Mouse (Mus musculus): ENCODE results near the gene Poln. TPM values are rescaled to one million over a fixed set of nuclear protein-coding genes. Genes with fewer than 3 reads are reported as not detected.

Poln gene
- total RNA-seq (2022): 10 to 100 TPM in 2 of 4 experiments, 1 to 10 TPM in 2; 8.6 to 13.7 (median 9.6) TPM

- DNase-seq (ENCODE audit: low spot score): peak; percentile 97
Measured at GRCm38 (mm10) chr5:34168950-34169891, at the start of gene Poln, which contains the start of gene Haus3. Poln (minus strand) TSS chr5:34169448. Haus3 (minus strand) TSS chr5:34169527.

DNA sequence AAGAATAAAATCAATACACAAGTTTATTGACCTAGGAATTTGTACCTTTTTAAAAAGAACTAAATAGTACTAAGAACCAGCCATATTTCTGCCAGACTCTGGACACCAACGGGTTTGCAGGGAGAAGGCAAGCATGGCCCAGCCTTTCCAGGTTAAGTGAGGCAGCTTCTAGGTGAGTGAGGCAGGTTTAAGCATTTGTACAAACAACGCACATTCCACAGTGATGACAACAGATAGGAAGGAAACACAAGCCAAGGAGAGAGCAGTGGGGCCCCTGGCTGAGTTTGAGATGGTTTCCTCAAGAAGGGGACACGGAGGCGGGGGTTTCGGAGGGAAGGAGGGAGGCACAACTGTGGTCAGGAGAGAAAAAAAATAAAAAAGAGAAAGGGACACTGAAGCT is 49.4 kb upstream of the Poln start:
- no peak for DNase-seq (ENCODE audit: low spot score)

GRCm38 (mm10) chr5:34217756-34218155 is 48.5 kb upstream of the Poln start:
- no peak for DNase-seq (ENCODE audit: low spot score)

DNA sequence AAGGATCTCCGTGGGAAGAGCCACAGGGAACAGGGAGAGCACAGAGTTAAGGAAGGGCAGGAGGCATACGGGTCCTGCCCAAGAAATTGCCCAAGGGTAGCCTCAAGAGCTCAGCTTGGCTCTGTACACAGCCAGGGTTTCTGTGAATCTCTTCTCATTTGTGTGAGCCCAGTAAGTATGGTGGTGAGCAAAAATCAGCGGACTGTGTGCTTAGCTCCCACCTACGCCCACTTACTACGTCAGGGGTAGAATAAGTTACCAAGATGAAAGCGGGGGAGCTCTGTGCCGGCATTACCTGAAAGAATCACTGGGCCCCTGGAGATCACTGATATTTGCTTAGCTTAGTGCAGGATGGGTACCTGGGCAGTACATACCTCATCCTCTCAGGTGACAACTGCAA is 46.8 kb upstream of the Poln start:
- DNase-seq (ENCODE audit: low spot score): no peak

- no peak for DNase-seq (ENCODE audit: low spot score)
Measured at GRCm38 (mm10) chr5:34213659-34214058, 44.4 kb upstream of the Poln start.

DNA sequence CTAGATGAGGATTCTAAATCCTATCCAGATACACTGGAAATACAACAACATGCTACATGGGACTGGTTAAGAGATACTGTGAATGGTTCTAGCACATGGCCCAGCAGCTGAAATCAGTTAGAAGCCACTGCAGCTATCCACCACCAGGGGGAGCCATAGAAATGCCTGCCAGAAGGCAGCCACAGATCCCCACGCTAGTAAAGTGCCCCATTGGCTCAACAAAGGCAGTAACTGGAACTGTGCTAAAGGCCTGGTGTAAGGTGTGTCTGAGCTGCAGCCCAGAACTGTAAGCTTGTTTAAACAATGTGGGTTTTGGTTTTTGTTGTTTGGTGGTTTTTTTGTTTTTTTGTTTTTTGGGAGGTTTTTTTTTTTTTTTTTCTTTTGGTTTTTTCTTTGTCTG is 41.0 kb upstream of the Poln start:
- peak; percentile 80 for DNase-seq (ENCODE audit: low spot score)

- DNase-seq (ENCODE audit: low spot score): no peak
Measured at GRCm38 (mm10) chr5:34207503-34207902, 38.3 kb upstream of the Poln start.

DNA sequence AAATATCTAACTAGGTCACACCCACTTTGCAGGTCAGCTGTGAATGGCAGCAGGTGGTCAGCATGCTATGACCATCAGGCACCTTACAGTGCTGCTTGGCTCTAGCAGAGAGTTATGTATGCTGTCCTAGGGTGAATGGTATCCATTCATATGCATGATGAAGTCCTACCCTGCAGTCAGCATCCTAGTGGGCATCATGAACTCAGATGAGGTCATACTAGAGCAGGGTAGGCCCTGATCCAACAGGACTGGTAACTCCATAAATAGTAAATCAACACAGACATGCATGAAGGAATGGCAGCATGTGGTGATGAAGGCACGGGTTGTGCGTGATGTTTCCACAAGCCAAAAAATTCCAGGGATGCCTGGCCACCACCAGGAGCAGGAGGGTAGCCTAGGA is 36.5 kb upstream of the Poln start:
- no peak for DNase-seq (ENCODE audit: low spot score)

DNA sequence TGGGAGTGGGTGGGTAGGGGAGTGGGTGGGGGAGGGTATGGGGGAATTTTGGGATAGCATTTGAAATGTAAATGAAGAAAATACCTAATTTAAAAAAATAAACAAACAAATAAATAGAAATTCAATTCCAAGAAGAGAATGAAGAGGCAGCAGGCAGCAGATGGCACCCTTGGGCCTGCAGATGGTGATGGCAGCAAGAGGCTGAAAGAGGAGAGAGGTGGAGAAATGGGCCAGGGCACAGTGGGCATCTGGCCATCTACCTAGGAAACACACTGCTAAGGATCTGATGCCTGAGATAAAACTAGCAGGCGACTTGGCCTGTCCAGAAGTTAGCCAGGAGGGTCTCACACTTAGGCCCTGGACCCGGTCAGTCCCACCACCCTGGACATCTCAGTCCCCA is 35.7 kb upstream of the Poln start:
- DNase-seq (ENCODE audit: low spot score): no peak

GRCm38 (mm10) chr5:34202006-34202405 is 32.8 kb upstream of the Poln start:
- no peak for DNase-seq (ENCODE audit: low spot score)

DNA sequence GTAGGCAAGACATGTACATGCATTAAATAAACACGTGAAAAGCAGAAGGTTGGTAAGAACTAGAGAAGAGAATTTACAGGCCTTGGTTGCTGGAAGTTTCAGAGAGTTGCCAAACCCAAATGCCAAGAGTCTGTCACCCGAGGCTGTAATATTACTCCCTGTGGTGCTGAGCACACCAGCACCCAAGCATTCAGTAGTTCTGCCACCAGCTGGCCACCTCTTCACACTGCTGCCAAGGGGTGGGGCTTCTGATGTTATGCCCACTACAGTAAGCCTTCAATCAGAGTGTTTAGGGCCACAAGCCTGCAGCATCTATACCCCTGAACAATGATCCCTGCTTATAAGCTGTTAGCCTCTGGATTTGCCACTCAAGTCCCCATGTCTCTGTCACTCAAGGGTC is 32.1 kb upstream of the Poln start:
- no peak for DNase-seq (ENCODE audit: low spot score)

DNA sequence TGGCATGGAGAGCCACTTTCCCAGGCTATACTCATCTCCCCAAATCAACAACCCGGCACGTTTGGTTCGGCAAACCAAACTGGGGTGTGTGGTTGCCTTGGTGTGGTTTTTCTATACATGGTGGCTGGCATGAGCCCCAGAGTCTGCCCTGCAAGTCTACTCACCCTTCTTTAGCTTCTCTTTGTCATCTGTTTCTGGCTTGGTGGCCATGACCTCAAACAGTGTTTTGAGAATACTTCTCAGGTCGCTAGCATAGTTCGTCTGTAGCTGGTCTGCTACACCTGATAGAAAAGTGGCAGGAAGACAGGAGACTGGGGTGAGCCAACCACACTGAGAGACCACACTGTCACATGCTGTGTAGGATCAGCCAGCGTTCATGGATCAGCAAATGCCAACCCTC is 29.4 kb upstream of the Poln start:
- DNase-seq (ENCODE audit: low spot score): no peak

GRCm38 (mm10) chr5:34197243-34197642 is 28.0 kb upstream of the Poln start:
- no peak for DNase-seq (ENCODE audit: low spot score)

DNA sequence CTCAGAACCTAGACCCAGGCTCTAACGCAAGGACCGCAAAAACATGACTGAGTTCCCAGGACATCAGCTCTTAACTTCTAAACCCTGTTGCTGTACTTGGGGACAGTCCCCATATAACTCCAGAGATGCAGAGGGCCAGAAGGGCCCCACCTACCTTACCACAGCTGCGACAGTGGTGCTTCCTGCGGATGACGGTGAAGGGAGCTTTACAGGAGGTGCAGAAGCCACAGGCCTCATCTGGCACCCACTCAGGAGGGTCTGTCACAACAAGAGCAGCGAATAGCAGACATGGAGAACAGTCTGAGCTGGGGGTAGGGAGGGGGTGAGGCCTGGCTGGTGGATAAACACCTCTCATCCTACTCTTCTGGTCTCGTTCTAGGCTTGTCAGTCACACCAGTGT is 27.2 kb upstream of the Poln start:
- DNase-seq (ENCODE audit: low spot score): no peak

DNA sequence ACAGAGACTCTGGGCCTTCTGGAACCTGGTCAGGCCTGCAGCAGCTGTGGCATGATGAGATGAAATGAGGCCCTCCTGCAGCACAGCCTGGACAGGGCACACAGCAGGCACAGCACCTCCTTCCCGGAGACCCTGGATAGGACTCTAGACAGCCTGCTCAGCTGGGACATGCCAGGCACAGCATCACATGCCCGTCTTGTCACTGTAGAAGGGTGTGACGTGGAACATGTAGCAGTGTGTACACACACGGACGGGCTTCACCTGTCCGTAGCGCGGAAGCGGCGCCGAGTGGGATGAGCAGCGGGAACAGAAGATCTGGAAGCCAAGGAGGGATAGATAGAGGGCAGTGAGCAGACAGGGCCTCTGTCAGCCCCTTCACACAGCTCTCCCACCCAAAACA is 26.5 kb upstream of the Poln start:
- DNase-seq (ENCODE audit: low spot score): no peak

DNA sequence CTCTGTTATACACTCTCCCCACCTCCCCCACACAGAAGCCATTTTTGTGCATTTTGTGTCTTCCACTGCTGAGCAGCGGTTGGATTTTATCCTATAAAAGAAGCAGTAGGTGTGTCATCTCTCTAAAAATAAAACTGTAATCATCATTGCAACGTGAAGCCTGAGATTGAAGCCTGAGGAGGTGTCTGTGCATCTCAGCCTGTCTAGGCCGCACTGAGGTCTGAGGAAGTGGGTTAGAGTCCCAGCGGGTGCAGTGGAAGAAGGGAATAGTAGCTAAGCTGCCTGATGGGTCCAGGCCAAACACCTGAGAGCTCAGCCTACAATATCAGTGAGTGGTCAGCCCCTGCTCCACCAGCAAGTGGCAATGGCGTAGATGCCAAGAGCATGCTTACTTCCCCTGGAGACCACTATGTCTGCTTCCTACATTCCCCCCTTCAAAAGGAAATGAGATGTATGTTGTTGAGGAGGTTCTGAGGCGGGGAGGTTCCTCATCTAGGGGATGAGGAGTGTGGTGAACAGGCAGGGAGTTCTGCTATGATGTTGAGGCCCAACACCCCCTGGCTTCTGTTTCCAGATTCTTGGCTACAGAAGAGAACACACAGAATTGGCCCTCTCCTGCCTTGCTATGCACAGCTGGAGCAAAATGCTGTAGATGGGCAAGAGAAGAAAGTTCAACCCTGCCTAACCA is 25.9 kb upstream of the Poln start:
- no peak for DNase-seq (ENCODE audit: low spot score)

DNA sequence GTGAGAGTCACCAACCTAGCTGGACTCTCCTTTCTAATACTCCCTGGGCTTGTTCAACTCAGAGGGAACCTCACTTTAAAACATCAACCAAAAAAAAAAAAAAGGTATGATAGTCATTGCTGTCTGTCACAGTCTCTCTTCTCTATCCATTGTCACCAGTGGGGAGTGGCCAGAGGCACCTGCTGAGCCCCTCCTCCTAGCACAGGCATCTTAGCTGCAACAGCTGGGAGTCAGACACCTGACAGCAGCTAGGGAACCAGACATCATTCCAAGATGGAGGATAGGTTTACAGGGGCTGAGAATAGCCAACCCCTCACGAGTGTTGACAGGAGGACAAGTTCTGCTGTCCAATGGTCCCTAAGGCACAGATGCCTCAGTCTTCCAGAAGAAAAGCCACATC is 25.2 kb upstream of the Poln start:
- DNase-seq (ENCODE audit: low spot score): no peak

DNA sequence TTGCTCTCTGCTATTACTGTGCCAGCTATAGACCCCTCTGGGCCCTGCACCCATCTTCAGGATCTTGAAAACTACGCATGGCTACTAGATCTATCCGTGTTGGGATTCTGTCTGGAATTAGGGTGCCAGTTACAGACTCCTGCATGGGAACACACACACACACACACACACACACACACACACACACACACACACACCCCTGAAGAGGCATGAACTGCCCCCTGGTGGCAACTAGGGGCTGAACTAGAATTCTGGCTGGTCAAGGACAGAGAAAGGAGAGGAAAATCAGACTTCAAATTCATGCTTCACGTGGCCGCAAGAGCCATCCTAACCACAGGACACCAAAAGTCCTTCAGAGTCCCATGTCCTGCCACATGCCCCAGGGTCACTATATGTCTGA is 22.6 kb upstream of the Poln start:
- DNase-seq (ENCODE audit: low spot score): no peak

GRCm38 (mm10) chr5:34191021-34191420 is 21.8 kb upstream of the Poln start:
- no peak for DNase-seq (ENCODE audit: low spot score)

- DNase-seq (ENCODE audit: low spot score): no peak
Measured at GRCm38 (mm10) chr5:34189521-34189920, 20.3 kb upstream of the Poln start.

- no peak for DNase-seq (ENCODE audit: low spot score)
Measured at GRCm38 (mm10) chr5:34188856-34189255, 19.6 kb upstream of the Poln start.

GRCm38 (mm10) chr5:34187601-34188316 is 18.5 kb upstream of the Poln start, which contains the start of gene Mxd4:
Mxd4 (minus strand) TSS chr5:34187720.
- peak; percentile 99 for DNase-seq (ENCODE audit: low spot score)
